Mouse (Mus musculus): ENCODE results near the gene Pde6c.

Gene Pde6c

DNA sequence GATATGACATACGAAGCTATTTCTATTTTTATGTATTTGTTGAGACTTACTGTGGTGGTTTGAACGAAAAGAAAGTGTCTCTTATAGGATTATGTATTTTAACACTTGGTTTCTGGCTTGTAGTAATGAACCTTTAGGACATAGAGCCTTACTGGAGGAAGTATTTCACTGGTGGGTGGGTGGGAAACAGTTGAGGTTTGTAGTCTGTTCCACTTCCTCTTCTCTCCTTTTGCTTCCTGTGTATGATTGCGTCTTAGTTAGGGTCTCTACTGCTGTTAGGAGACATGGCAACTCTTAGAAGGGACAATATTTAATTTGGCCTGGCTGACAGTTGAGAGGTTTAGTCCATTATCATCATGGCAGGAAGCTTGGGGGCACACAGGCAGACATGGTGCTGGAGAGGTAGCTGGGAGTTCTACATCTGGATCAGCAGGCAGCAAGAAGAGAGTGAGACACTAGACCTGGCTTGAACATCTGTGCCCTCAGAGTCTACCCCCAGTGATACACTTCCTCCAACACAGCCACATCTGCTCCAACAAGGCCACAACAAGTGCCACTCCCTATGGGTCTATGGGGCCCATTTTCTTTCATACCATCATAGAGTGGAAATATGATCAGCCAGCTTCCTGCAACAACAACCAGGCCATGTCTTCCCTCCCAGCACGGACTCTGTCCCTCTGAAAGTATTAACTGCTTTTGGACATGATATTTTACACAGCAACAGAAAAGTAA is 11.1 kb downstream of the Pde6c start:
- no peak for DNase-seq

DNA sequence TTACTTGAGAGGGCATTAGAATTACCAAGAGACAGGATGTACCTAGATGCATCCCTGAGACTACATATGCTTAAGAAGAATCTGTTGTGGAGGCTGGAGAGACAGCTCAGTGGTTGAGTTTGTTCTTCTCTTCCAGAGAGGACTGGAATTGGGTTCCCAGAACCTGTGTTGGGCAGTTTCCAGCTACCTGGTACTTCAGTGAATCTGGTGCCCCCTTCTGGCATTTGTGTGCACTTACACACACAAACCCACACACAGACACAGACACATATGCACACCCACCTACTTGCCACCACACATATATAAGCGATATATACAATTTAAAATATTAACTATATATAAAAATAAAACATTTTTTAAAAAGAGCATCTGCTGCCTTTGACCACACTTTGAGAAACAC is 23.7 kb downstream of the Pde6c start:
- no peak for DNase-seq

DNA sequence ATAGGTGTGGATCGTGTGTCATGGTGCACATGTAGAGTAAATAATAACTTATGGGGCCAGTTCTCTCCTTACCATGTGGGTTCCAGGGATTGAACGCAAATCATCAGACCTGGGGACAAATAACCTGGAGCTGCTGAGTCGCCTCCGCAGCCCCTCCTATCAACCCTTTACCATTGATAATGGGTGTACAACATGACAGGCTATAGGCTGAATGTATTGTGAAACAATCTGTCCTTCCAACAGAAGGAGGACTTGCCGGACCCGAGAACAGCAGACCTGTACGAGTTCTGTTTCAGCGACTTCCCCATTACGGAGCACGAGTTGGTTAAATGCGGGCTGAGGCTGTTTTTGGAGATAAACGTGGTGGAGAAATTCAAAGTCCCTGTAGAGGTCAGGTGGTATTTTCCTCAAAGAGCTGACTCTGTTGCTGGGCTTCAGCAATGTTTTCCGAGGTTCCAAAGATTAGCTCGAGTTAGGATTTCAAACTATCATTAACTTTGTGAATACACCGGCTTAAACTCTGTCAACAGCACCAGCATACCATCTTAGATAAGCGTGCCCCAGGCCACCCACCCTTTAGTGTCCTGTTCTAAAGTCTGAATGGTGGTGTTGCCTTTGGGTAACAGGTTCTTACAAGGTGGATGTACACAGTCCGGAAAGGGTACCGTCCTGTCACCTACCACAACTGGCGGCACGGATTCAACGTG is 29.2 kb downstream of the Pde6c start:
- DNase-seq: no peak

DNA sequence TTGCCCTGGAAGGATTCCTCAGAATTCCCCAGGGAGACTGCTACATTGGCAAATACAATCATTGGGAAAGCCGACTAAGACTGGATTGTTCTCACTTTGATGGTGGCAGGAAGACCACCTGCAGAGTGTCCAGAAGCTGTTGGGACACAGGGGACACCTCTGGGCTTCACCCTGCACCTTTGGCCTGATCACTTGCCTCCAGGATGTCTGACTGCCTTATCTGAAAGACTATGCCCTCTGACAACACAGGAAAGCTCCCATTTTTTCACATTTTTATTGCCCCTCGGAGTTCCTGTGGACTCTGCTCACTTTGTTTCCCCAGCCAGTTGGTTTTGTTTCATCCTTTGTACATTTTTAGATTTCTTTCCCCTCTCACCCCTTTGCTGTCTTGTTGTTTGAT is 32.1 kb downstream of the Pde6c start:
- DNase-seq: no peak

DNA sequence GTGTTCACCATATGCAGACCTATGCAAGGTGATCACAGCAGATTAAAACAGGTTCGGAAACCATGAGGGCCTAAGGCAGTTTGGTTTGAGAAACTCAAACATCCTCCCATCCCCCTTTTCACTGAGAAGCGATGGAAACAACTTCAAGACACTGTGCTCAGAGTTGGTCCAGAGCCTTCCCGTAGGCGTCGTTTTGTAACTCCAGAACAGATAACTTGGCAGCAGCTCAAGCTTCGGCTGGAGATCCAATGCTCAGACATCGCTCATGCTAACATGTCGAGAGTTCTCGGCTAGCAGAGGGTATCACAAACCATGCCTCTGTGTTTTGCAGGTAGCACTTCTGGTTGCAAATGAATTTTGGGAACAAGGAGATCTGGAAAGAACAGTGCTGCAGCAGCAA is 47.1 kb downstream of the Pde6c start:
- DNase-seq: no peak

DNA sequence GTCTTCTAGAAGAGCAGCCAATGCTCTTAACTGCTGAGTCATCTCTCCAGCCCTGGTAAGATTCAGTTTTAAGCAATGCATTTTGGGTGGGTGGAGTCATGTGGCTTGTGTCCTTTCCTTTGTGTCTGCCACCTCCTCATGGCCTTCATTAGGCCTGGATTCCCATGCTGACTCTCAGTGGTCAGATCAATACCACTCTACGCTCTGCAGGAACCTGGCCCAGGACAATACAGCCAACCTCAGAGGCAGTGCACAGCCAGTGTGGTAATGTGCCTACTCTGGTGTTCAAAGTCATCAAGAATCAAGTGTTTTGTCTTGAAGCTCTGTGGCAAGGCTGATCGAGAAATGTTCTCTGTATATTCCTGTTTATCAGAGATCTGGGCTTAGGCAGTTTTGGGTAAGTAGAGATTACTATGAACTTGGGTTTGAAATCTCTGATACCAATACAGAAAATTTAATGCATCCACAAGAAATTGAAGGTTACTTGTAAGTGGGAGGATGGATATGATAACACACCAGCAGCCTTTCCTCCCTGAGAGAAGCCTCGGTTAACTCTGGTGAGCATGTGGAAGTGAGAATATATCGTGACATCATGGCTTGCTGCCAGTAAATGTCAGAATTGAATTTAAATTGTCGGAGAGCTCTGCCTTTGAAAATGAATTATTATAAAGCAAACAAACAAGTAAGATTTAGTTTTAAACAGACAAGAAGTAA is 54.2 kb downstream of the Pde6c start:
- no peak for DNase-seq

DNA sequence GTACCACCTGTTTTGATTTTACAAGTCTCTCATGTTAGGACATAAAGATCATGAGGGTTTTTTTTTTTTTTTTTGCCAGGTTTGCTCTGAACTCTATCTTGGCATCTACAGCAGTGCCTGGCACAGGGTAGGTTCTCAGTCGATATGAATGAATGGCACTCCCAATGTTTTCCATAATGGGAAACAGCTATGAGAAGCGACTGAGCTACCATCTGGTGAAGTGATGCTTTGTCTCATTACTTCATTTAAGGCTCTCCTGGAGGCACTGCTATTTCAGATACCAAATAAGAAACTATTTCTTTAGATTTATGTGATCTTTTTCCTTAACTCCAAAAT is 54.7 kb downstream of the Pde6c start:
- peak in 1 of 2 experiments; percentile 6 for DNase-seq

DNA sequence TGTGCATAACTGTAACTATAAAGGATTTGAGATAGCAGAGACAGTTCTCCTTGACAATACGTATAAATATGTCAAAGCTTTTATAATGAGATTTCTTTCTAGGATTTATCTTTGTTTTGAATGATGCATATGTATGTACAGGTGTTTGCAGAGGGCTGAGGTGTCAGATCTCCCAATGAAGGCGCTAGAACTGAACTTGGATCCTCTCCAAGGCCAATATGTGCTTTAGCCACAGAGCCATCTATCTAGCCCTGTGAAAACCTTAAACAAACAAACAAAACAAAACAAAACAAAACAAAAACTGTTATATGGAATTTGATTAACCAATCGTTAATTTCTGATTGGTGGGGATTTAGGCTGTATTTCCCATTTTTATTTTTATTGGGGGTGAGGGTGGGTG is 58.0 kb downstream of the Pde6c start:
- DNase-seq: no peak

DNA sequence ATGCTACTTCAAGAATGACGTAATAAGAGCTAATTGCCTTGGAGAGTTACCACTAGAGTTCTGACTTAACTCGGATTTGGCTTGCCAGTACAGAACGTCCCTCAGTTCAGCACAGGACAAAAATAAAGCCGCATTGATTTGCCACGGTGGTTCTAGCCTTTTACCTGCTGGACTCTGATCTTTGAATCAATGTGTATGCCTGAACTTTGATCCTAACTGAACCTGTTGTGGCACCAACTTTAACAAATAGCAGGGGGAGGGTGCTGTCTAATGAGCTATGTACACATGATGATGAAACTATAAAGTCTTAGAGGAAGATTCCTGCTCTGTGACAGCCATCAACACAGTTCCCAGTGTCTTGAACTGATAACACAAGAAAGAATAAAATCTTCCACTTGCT is 58.9 kb downstream of the Pde6c start:
- no peak for DNase-seq

DNA sequence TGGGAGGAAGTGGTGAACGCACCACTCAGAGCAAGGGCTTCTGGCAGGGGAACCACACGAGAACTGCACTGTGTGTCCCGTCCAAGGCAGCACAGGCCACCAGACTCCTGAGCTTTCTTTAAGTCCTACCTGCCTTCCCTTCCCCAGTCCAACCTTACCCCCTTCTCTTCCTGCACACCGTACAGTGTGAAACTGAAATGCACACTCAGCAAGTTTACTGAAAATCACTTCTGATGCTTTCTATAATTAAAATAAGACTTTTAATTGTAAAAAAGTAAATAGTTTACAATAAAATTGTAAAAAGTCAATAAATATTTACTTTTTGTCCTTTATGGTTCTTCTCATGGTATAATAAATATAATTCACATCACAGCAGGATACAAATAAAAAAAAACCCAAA is 62.7 kb downstream of the Pde6c start:
- DNase-seq: no peak

DNA sequence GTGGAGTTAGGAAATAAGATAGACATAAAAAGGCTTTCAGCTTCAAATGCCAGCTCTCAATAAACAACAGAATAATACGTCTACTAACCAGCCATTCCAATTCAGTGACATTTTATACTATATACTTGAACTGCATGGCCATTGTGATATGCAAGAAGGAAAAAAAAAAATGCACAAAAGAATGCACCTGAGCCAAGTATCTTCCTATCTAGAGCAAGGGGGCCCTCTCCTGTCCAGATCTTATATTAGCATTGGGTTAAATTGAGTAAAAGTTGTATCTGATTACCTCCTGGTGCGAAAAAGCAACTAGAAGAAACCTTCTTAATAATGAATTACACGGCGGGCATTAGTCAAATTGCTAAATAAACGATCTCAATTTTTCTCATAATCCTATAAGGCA is 66.2 kb downstream of the Pde6c start:
- no peak for DNase-seq

DNA sequence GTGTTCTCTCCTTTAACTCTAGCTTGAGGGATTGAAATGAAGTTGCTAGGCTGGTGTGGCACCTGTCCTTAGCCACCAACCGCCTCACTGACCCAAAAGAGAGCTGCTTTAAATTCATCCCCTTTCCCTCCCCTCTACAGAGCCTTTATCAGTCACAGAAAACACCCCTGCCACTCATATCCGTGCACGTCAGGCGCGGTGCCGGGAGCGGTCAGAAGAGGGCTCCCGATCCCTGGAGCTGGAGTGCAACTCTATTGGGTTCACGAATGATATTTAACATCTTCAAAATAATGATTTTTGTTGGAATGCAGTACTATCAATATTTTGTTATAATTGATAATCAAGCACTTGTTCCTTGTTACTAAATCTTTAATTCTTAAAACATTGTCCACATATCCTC is 74.1 kb downstream of the Pde6c start:
- peak in 1 of 2 experiments; percentile 18 for DNase-seq

DNA sequence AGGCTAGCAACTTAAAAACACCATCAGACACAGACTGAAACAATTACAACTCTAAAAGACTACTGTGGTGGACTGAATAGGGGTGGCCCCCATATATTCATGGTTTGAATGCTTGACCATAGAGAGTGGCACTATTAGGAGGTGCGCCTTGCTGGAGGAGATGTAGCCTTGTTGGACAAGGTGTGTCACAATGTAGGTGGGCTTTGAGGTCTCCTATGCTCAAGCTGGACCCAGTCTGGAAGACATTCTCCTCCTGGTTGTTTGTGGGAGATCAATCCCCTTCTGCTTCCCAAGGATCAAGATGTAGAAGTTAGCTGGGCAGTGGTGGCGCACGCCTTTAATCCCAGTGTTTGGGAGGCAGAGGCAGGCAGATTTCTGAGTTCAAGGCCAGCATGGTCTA is 85.1 kb downstream of the Pde6c start:
- DNase-seq: no peak

DNA sequence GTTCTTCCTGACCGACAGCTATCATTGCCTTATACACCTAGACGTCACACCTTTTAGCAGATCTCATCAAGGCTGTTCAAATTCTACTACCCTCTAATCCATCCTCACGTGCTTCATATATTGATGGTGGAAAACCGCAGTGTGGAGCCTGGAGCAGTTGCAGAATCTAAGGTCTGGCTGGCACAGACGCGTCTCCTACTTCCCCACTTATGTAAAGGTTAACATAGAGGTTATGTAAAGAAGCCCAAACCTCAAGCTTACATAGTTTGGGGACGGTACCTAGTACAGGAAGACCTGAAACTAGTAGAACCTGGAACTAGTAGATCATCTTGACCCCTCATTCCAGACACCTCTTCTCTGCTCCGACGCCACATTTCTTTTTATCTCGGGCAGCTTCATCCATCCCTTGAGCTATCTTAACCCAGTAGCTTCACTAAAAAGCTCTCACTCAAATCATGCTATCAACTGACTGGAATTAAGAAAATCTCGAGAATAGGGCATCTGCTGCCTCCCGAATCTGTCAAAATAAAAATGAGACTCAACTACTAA is 90.8 kb downstream of the Pde6c start:
- peak in 1 of 2 experiments; percentile 20 for DNase-seq

DNA sequence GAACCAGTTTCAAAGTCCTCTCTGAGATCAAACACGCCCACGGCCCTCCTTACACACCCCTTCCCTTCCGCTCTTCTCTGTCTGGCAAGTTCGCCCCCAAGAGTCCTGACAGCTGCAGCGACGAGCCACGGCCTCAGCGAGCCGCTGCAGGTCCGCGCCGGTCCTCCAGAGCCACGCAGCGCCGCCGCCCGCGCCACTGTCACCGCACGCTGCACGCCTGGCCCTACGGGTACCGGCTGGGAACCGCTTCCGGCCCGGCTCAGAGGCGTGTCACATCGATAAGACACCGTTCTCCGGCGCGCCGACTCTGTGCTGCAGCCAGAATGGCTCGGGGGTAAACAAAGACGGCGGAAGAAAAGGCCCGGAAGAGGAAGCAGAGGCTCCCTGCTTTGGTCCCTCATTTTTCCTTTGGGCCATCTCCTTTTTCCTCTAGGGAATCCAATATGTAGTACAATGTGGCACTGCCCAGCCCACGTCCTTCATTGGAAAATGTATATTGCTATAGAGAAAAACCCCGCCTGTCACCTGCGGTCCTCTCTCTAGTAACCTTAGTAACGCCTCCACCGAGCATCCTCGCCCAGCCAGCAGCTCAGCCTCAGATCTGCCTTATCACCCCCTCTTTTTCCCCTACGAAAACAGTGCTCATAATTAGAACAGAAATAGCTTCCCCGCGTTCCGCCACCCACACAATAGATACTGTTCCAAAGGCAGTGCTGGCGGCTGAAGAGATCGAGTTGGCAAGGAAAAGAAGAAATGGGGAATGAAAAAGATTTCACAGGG is 91.5 kb downstream of the Pde6c start, which contains the start of gene Fra10ac1:
Gene Fra10ac1 (minus strand): TSS at position 252 of the 780 bp plus-strand sequence.
- DNase-seq: peak; percentile 95 to 97

DNA sequence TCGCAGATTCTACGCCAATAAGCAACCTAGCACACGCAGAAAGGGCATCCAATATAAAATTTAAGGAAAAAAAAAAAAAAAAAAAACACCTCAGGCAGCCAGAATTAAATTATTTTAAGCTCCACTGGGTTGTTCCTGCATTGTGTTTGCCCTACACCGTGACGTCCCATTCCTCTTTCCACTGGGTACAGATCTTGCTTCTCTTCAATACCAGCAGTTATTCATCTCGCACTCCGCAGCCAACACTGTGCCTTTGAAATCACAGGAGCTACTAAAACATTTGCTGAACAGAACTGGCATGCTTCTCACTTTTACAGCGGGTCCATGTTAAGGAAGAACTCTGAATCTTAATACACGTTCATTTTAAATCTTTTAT is 92.1 kb downstream of the Pde6c start:
- DNase-seq: peak; percentile 35 to 63

DNA sequence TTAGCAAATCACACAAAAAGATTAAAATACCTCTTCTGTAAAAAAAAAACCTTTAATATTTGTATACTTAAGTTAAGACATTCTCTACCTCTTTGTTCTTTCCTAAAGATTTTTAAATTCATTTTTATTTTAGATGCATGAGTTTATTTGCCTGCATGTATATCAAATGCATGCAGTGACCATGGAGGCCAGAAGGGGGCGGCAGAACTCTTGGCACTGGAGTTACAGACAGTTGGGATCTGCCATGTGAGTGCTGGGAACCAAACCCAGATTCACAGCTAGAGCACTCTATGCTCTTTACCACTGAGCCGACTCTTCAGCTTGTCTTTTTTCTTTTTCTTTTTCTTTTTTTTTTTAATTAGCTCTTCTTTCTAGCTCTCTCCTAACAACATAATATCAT is 96.1 kb downstream of the Pde6c start:
- peak; percentile 31 to 35 for DNase-seq

DNA sequence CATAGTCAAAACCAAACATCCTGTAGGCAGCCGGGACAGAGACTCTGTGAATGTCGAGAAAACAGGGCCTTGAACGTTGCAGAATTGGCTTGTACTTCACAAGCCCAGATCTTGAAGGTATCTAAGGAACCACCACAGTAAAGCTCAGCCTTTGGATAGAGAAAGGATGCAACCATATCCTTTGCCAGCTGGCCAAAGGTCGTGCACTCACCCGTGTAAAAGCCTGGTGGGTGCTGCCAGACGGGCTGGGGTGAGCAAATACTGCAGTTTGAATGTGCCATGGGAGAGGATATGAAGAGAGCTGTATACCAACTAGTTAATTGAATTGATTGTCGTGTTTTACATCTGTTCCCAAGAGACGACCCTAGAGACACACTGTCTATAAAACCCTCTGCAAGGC is 99.5 kb downstream of the Pde6c start:
- no peak for DNase-seq

DNA sequence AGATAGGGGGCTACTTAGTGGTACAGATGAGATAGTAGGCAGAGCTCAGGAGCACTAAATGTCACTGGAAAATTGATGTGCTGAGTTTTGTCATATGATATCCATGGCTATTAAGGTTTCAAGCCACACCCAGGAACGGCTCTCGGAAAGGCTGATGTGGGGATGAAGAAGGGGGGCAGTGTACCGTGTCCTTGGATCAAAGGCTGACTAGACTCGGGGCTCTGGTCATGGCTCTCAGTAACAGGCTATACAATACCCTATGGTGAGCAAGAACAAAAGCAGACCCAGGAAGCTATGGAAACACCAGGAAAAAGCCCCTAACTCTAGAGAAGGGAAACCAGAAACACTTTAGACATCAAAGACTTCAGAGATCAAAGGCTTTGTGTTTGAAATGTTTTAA is 99.9 kb downstream of the Pde6c start:
- no peak for DNase-seq

Measured in cerebellum, postnatal 36 days (tissue).